36 mouse cellular contexts compared by ENCODE assay signal in the genomic region with DNA sequence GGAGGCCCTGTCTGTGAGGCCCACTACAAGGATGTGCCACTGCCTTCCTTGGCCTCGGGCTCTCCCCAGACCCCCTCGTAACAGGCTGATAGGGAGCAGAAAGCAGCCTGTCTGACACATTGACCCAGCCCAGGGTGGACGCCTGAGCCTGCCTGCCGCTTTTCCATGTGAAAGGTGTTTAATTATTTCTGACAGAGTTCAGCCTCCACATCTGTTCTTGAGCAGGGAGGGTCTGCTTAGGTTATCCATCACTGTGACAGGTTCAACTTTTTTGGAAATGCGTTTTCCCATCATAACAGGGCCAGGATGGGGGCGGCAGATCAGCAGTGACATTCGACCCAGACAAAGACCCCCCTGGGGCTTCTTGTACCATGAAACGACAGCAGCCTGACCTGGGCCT. TPM values are rescaled to one million over a fixed set of nuclear protein-coding genes. Genes with fewer than 3 reads are reported as not detected.
DNase-seq lines count a peak whose midpoint lies in the region; ATAC-seq and TF ChIP-seq lines count a peak whose summit lies in the region.
"Had no signal": no experiment of that assay in that cellular context is flagged by ENCODE, and none has a peak within 500 bp of the region (broad histone marks: within the 10 kb centered on the region; RNA-seq: fewer than 3 reads in every experiment).

No protein-coding gene starts in this region.

- H3K4me1 ChIP-seq in heart, embryonic 10.5 days = peaks cover 14% of the 10 kb centered on the region
- H3K4me1 ChIP-seq in embryonic facial prominence, embryonic 10.5 days = peaks cover 25% of the 10 kb centered on the region
- no peaks in the 10 kb centered on the region for H3K4me1 ChIP-seq in forebrain, embryonic 12.5 days
- H3K4me1 ChIP-seq in lung, adult 2 months (ENCODE audit: control insufficient read depth, insufficient read depth, low read length) = no peaks in the 10 kb centered on the region
- H3K4me1 ChIP-seq: liver, embryonic 15.5 days; lung, embryonic 15.5 days had no signal

- 45% methylated on average over 8 of the region's 8 CpGs for WGBS in heart, embryonic 10.5 days
- WGBS in embryonic facial prominence, embryonic 10.5 days = 34% methylated on average over 8 of the region's 8 CpGs
- WGBS in forebrain, embryonic 12.5 days = 60% methylated on average over 8 of the region's 8 CpGs
- 60% methylated on average over 8 of the region's 8 CpGs for WGBS in lung, adult 2 months

- intact Hi-C loops in heart, postnatal 10 days (cut with DNase I) = no loop called here
- intact Hi-C loops in heart, postnatal 25 days (cut with DNase I) = no loop called here

- TF ChIP-seq CTCF in lung, adult 2 months (IDR thresholded peaks at IDR 0.05; ENCODE audit: insufficient read depth, low read length) = no peak

- no peak overlapping the region for H3K4me2 ChIP-seq in forebrain, embryonic 12.5 days
- H3K4me2 ChIP-seq: forebrain, embryonic 13.5 days; heart, embryonic 11.5 days; limb, embryonic 12.5 days; liver, embryonic 15.5 days; lung, embryonic 15.5 days; midbrain, embryonic 11.5 days had no signal

- H3K27ac ChIP-seq in heart, embryonic 10.5 days = peak overlapping the region; percentile 47; the same call in 1 of the 2 replicates
- H3K27ac ChIP-seq in embryonic facial prominence, embryonic 10.5 days (replicated peaks) = no peak overlapping the region
- no peak overlapping the region for H3K27ac ChIP-seq in forebrain, embryonic 12.5 days
- H3K27ac ChIP-seq: forebrain, embryonic 13.5 days; kidney, postnatal 0 days; limb, embryonic 12.5 days; liver, embryonic 15.5 days; lung, embryonic 15.5 days; stomach, postnatal 0 days had no signal

- TF ChIP-seq POLR2A in lung, adult 2 months (IDR thresholded peaks at IDR 0.05; ENCODE audit: borderline replicate concordance, extremely low read depth, low read depth, low read length) = no peak

- H3K36me3 ChIP-seq in heart, embryonic 10.5 days = no peaks in the 10 kb centered on the region
- H3K36me3 ChIP-seq in embryonic facial prominence, embryonic 10.5 days (replicated peaks) = no peaks in the 10 kb centered on the region
- no peaks in the 10 kb centered on the region for H3K36me3 ChIP-seq in forebrain, embryonic 12.5 days (replicated peaks)
- H3K36me3 ChIP-seq: limb, embryonic 12.5 days; liver, embryonic 15.5 days; lung, embryonic 15.5 days had no signal

- no peak for DNase-seq in heart, embryonic 10.5 days (ENCODE audit: low spot score)
- no peak for DNase-seq in heart, postnatal 10 days
- DNase-seq in embryo, embryonic 10 days (ENCODE audit: low spot score) = peak; percentile 71
- peak; percentile 52 for DNase-seq in embryonic facial prominence, embryonic 10.5 days (ENCODE audit: low spot score)
- peak; percentile 54 for DNase-seq in mesoderm, embryonic 11.5 days (ENCODE audit: low read depth, low spot score)
- no peak for DNase-seq in heart, postnatal 25 days (ENCODE audit: low spot score)
- DNase-seq in lung, adult 2 months = no peak
- DNase-seq: adrenal gland, postnatal 14 days; cerebellum, adult 11-12 months; cerebellum, adult 9-11 months; gastrocnemius, postnatal 25 days; heart, adult 11 months; kidney, adult 8-10 months; kidney, postnatal 4 days; right cerebral cortex, postnatal 25 days; thymus, adult 18-20 months; thymus, postnatal 25 days had no signal

- H3K27me3 ChIP-seq in heart, embryonic 10.5 days (ENCODE audit: insufficient read depth, poor library complexity, severe bottlenecking) = peaks cover 54% of the 10 kb centered on the region
- H3K27me3 ChIP-seq in embryonic facial prominence, embryonic 10.5 days (replicated peaks; ENCODE audit: low read depth, poor library complexity, severe bottlenecking) = peaks cover 78% of the 10 kb centered on the region
- peaks cover 40% of the 10 kb centered on the region for H3K27me3 ChIP-seq in forebrain, embryonic 12.5 days
- H3K27me3 ChIP-seq: liver, embryonic 15.5 days; lung, embryonic 15.5 days had no signal

- no peak overlapping the region for H3K4me3 ChIP-seq in heart, embryonic 10.5 days
- no peak overlapping the region for H3K4me3 ChIP-seq in embryonic facial prominence, embryonic 10.5 days
- H3K4me3 ChIP-seq in forebrain, embryonic 12.5 days (replicated peaks) = no peak overlapping the region
- H3K4me3 ChIP-seq in lung, adult 2 months (replicated peaks; ENCODE audit: extremely low read depth, low read depth, low read length) = no peak overlapping the region
- H3K4me3 ChIP-seq: erythroblast, embryonic 14.5 days; forebrain, embryonic 13.5 days; limb, embryonic 12.5 days; liver, embryonic 15.5 days; lung, embryonic 15.5 days had no signal

- H3K9me3 ChIP-seq in heart, embryonic 10.5 days = no peaks in the 10 kb centered on the region
- no peaks in the 10 kb centered on the region for H3K9me3 ChIP-seq in embryonic facial prominence, embryonic 10.5 days
- no peaks in the 10 kb centered on the region for H3K9me3 ChIP-seq in forebrain, embryonic 12.5 days
- H3K9me3 ChIP-seq: forebrain, embryonic 13.5 days; limb, embryonic 12.5 days; liver, embryonic 15.5 days; lung, embryonic 15.5 days had no signal

- H3K9ac ChIP-seq in forebrain, embryonic 12.5 days = no peak overlapping the region
- H3K9ac ChIP-seq: forebrain, embryonic 13.5 days; limb, embryonic 12.5 days; liver, embryonic 15.5 days; lung, embryonic 15.5 days had no signal

- ATAC-seq in forebrain, embryonic 12.5 days (ENCODE audit: low FRiP score) = no peak
- ATAC-seq: forebrain, embryonic 13.5 days; intestine, embryonic 16.5 days had no signal

RNA-seq across cellular contexts. Expression of a gene that starts 36.5 kb away (rescaled TPM):
- polyA plus RNA-seq in heart, embryonic 10.5 days (2016; fragmentation: Nextera tagmentation; extraction: Ambion mirVana) = not detected in 2 replicates
- total RNA-seq in heart, postnatal 10 days (2021) = not detected
- polyA plus RNA-seq in embryonic facial prominence, embryonic 10.5 days (2016; fragmentation: Nextera tagmentation; extraction: Ambion mirVana) = 1.2 and 1.4 TPM in 2 replicates
- total RNA-seq in heart, postnatal 25 days (2021) = not detected
- 4.4 and 5.7 TPM in 2 replicates for polyA plus RNA-seq in forebrain, embryonic 12.5 days (2016; fragmentation: Nextera tagmentation; extraction: Ambion mirVana)
- polyA plus RNA-seq in lung, adult 2 months (2012; rRNA removed) = 0.58 and 0.70 TPM in 2 replicates
- total RNA-seq: adrenal gland, postnatal 14 days; CH12.LX; gastrocnemius, postnatal 25 days; hematopoietic stem cell, adult 5-6 weeks; layer of hippocampus, adult 8-10 months; left cerebral cortex, postnatal 10 days; liver, adult 2 months; megakaryocyte progenitor cell, adult 5-6 weeks; neutrophil, adult 5-6 weeks had no signal
- polyA plus RNA-seq: erythroblast, embryonic 14.5 days; heart, embryonic 11.5 days; heart, embryonic 16.5 days; intestine, embryonic 16.5 days; kidney, postnatal 0 days; limb, embryonic 12.5 days; liver, embryonic 15.5 days; lung, embryonic 15.5 days; stomach, postnatal 0 days had no signal

Comparison
In these comparisons a context has a peak if more than half of its experiments do, and no peak if none do; other contexts are left out.
1. DNase-seq: peak in embryo, embryonic 10 days (single experiment), embryonic facial prominence, embryonic 10.5 days (single experiment) and mesoderm, embryonic 11.5 days (single experiment); none in heart, embryonic 10.5 days (single experiment), heart, postnatal 10 days (0 of 2), heart, postnatal 25 days (single experiment) and lung, adult 2 months (single experiment).